7 mouse cellular contexts compared by ENCODE assay signal in genomic region chr19:46039478-46039877, GRCm38 (mm10). TPM values are rescaled to one million over a fixed set of nuclear protein-coding genes. Genes with fewer than 3 reads are reported as not detected.
DNase-seq lines count a peak whose midpoint lies in the region; ATAC-seq lines count a peak whose summit lies in the region.

No protein-coding gene starts in this region.

- peak overlapping the region; percentile 89 for H3K9ac ChIP-seq in intestine, embryonic 14.5 days (ENCODE audit: low read length)
- peak overlapping the region; percentile 97 for H3K9ac ChIP-seq in limb, embryonic 11.5 days (ENCODE audit: low read length)
- peak overlapping the region; percentile 98 for H3K9ac ChIP-seq in midbrain, embryonic 13.5 days (replicated peaks)

- H3K4me1 ChIP-seq in intestine, embryonic 14.5 days (replicated peaks; ENCODE audit: control insufficient read depth, insufficient read depth, low read length): peaks cover 68% of the 10 kb centered on the region
- peaks cover 44% of the 10 kb centered on the region for H3K4me1 ChIP-seq in limb, embryonic 11.5 days (ENCODE audit: control insufficient read depth, insufficient read depth, low read length)
- H3K4me1 ChIP-seq in midbrain, embryonic 13.5 days (replicated peaks): peaks cover 78% of the 10 kb centered on the region

- peak overlapping the region; percentile 93 for H3K27ac ChIP-seq in intestine, embryonic 14.5 days (ENCODE audit: low read depth)
- H3K27ac ChIP-seq in limb, embryonic 11.5 days (replicated peaks; ENCODE audit: low read depth, low read length): peak overlapping the region; percentile 90
- H3K27ac ChIP-seq in midbrain, embryonic 13.5 days: peak overlapping the region; percentile 98

- peak; percentile 83 for ATAC-seq in intestine, embryonic 14.5 days (replicated peaks; ENCODE audit: low FRiP score, low TSS enrichment, low read depth)
- ATAC-seq in limb, embryonic 11.5 days (ENCODE audit: insufficient number of reproducible peaks, low FRiP score, low TSS enrichment, low read depth): peak; percentile 56
- peak; percentile 75 for ATAC-seq in midbrain, embryonic 13.5 days

- peak overlapping the region; percentile 97 for H3K4me3 ChIP-seq in intestine, embryonic 14.5 days (ENCODE audit: low read depth, low read length)
- peak overlapping the region; percentile 97 for H3K4me3 ChIP-seq in limb, embryonic 11.5 days (ENCODE audit: low read depth, low read length)
- H3K4me3 ChIP-seq in midbrain, embryonic 13.5 days (replicated peaks): peak overlapping the region; percentile 97

- no peaks in the 10 kb centered on the region for H3K9me3 ChIP-seq in intestine, embryonic 14.5 days (ENCODE audit: control insufficient read depth, low read length)
- no peaks in the 10 kb centered on the region for H3K9me3 ChIP-seq in limb, embryonic 11.5 days (ENCODE audit: control insufficient read depth, low read length)
- H3K9me3 ChIP-seq in midbrain, embryonic 13.5 days: no peaks in the 10 kb centered on the region

- 2% methylated on average over 25 of the region's 30 CpGs for WGBS in intestine, embryonic 14.5 days
- WGBS in limb, embryonic 11.5 days: under 1% methylated on average over 25 of the region's 30 CpGs
- under 1% methylated on average over 26 of the region's 30 CpGs for WGBS in midbrain, embryonic 13.5 days

- H3K4me2 ChIP-seq in intestine, embryonic 14.5 days (ENCODE audit: low read length): peak overlapping the region; percentile 100
- H3K4me2 ChIP-seq in limb, embryonic 11.5 days (ENCODE audit: low read depth, severe bottlenecking): peak overlapping the region; percentile 86
- peak overlapping the region; percentile 100 for H3K4me2 ChIP-seq in midbrain, embryonic 13.5 days (replicated peaks)

- intact Hi-C loops in gastrocnemius, postnatal 14 days (cut with DNase I; ENCODE audit: low total_unique reads): no loop called here

- DNase-seq in adrenal gland, adult 2 months: peak; percentile 95
- DNase-seq in embryo, embryonic 10 days (ENCODE audit: low spot score): peak; percentile 94
- DNase-seq in gastrocnemius, postnatal 14 days: peak; percentile 92
- DNase-seq in intestine, embryonic 14.5 days (ENCODE audit: low spot score): peak; percentile 88
- DNase-seq in limb, embryonic 11.5 days (ENCODE audit: low spot score): peak; percentile 93
- DNase-seq in spleen, adult 18-20 months: peak; percentile 86 to 88

- H3K27me3 ChIP-seq in intestine, embryonic 14.5 days (replicated peaks; ENCODE audit: control insufficient read depth, insufficient read depth, low read length): no peaks in the 10 kb centered on the region
- no peaks in the 10 kb centered on the region for H3K27me3 ChIP-seq in limb, embryonic 11.5 days (ENCODE audit: control insufficient read depth, insufficient read depth, low read length)
- H3K27me3 ChIP-seq in midbrain, embryonic 13.5 days: no peaks in the 10 kb centered on the region

- peaks cover 23% of the 10 kb centered on the region for H3K36me3 ChIP-seq in intestine, embryonic 14.5 days (ENCODE audit: control insufficient read depth, insufficient read depth, low read length)
- H3K36me3 ChIP-seq in limb, embryonic 11.5 days (ENCODE audit: control insufficient read depth, insufficient read depth, low read length): peaks cover 20% of the 10 kb centered on the region
- H3K36me3 ChIP-seq in midbrain, embryonic 13.5 days: peaks cover 23% of the 10 kb centered on the region

RNA-seq across cellular contexts. Expression of gene Pprc1, which starts 5.2 kb away (rescaled TPM):
- total RNA-seq in adrenal gland, adult 2 months (2021): 10 to 100 TPM; 22.5 to 36.4 TPM
- polyA plus RNA-seq in adrenal gland, adult 2 months (2012; rRNA removed): 16.0 and 19.1 TPM in 2 replicates
- total RNA-seq in gastrocnemius, postnatal 14 days (2021): 10 to 100 TPM; 11.2 to 11.5 TPM
- 48.8 and 51.0 TPM in 2 replicates for polyA plus RNA-seq in intestine, embryonic 14.5 days (2014; fragmentation: Nextera tagmentation; extraction: Ambion mirVana)
- polyA plus RNA-seq in limb, embryonic 11.5 days (2014; fragmentation: Nextera tagmentation; extraction: Ambion mirVana): 55.2 and 55.5 TPM in 2 replicates
- 20.5 and 21.8 TPM in 2 replicates for polyA plus RNA-seq in midbrain, embryonic 13.5 days (2015; fragmentation: Nextera tagmentation; extraction: Ambion mirVana)

RNA-seq across cellular contexts. Expression of gene Ldb1, which starts 5.5 kb away (rescaled TPM):
- 10 to 100 TPM; 58.2 to 67.1 TPM for total RNA-seq in adrenal gland, adult 2 months (2021)
- 99.3 and 117 TPM in 2 replicates for polyA plus RNA-seq in adrenal gland, adult 2 months (2012; rRNA removed)
- total RNA-seq in gastrocnemius, postnatal 14 days (2021): 10 to 100 TPM; 26.2 to 28.5 TPM
- polyA plus RNA-seq in intestine, embryonic 14.5 days (2014; fragmentation: Nextera tagmentation; extraction: Ambion mirVana): 65.6 and 74.6 TPM in 2 replicates
- 93.1 and 97.6 TPM in 2 replicates for polyA plus RNA-seq in limb, embryonic 11.5 days (2014; fragmentation: Nextera tagmentation; extraction: Ambion mirVana)
- polyA plus RNA-seq in midbrain, embryonic 13.5 days (2015; fragmentation: Nextera tagmentation; extraction: Ambion mirVana): 121 and 140 TPM in 2 replicates

RNA-seq across cellular contexts. Expression of gene Hps6, which starts 36.2 kb away (rescaled TPM):
- 10 to 100 TPM; 11.2 to 15.4 TPM for total RNA-seq in adrenal gland, adult 2 months (2021)
- 16.7 and 19.7 TPM in 2 replicates for polyA plus RNA-seq in adrenal gland, adult 2 months (2012; rRNA removed)
- 1 to 10 TPM; 3.1 to 3.8 TPM for total RNA-seq in gastrocnemius, postnatal 14 days (2021)
- 4.7 and 5.2 TPM in 2 replicates for polyA plus RNA-seq in intestine, embryonic 14.5 days (2014; fragmentation: Nextera tagmentation; extraction: Ambion mirVana)
- polyA plus RNA-seq in limb, embryonic 11.5 days (2014; fragmentation: Nextera tagmentation; extraction: Ambion mirVana): 2.7 and 3.1 TPM in 2 replicates
- 2.0 TPM in 2 replicates for polyA plus RNA-seq in midbrain, embryonic 13.5 days (2015; fragmentation: Nextera tagmentation; extraction: Ambion mirVana)

RNA-seq across cellular contexts. Expression of gene Nolc1, which starts 36.2 kb away (rescaled TPM):
- 10 to 100 TPM; 44.6 to 72.2 TPM for total RNA-seq in adrenal gland, adult 2 months (2021)
- polyA plus RNA-seq in adrenal gland, adult 2 months (2012; rRNA removed): 4.3 and 5.8 TPM in 2 replicates
- total RNA-seq in gastrocnemius, postnatal 14 days (2021): 10 to 100 TPM; 17.5 to 25.5 TPM
- 109 and 110 TPM in 2 replicates for polyA plus RNA-seq in intestine, embryonic 14.5 days (2014; fragmentation: Nextera tagmentation; extraction: Ambion mirVana)
- polyA plus RNA-seq in limb, embryonic 11.5 days (2014; fragmentation: Nextera tagmentation; extraction: Ambion mirVana): 133 and 149 TPM in 2 replicates
- 82.9 and 85.4 TPM in 2 replicates for polyA plus RNA-seq in midbrain, embryonic 13.5 days (2015; fragmentation: Nextera tagmentation; extraction: Ambion mirVana)

RNA-seq across cellular contexts. Expression of gene Armh3, which starts 41.2 kb away (rescaled TPM):
- total RNA-seq in adrenal gland, adult 2 months (2021): 10 to 100 TPM; 15.5 to 17.3 TPM
- polyA plus RNA-seq in adrenal gland, adult 2 months (2012; rRNA removed): 6.1 and 8.5 TPM in 2 replicates
- total RNA-seq in gastrocnemius, postnatal 14 days (2021): 10 to 100 TPM; 10.8 to 10.9 TPM
- polyA plus RNA-seq in intestine, embryonic 14.5 days (2014; fragmentation: Nextera tagmentation; extraction: Ambion mirVana): 15.0 and 16.6 TPM in 2 replicates
- 15.0 and 16.3 TPM in 2 replicates for polyA plus RNA-seq in limb, embryonic 11.5 days (2014; fragmentation: Nextera tagmentation; extraction: Ambion mirVana)
- polyA plus RNA-seq in midbrain, embryonic 13.5 days (2015; fragmentation: Nextera tagmentation; extraction: Ambion mirVana): 22.1 and 23.4 TPM in 2 replicates

Comparison
In these comparisons a context has a peak if more than half of its experiments do, and no peak if none do; other contexts are left out.
1. Peak in every context shown above with its lines: DNase-seq, ATAC-seq, H3K4me3 ChIP-seq and H3K27ac ChIP-seq.